Mouse (Mus musculus): ENCODE results near the gene Ndufa5. TPM values are rescaled to one million over a fixed set of nuclear protein-coding genes. Genes with fewer than 3 reads are reported as not detected.

Ndufa5 gene
- polyA plus RNA-seq (2016; fragmentation: Nextera tagmentation; extraction: Ambion mirVana) = 334 and 347 TPM in 2 replicates

GRCm38 (mm10) chr6:24527155-24528063, at the start of gene Ndufa5:
Gene Ndufa5 (minus strand): TSS chr6:24528013.
- Histone ChIP-seq H3K4me2 (replicated peaks) (peak within 1 kb of the TSS; percentile 71), H3K9me3 (no peaks in the 10 kb centered on the region), H3K27ac (no peak within 1 kb of the TSS), H3K36me3 (peaks cover 1% of the 10 kb centered on the region; the same call in 1 of the 2 replicates), H3K9ac (peak within 1 kb of the TSS; percentile 59), H3K4me1 (peaks cover 11% of the 10 kb centered on the region; the same call in 1 of the 2 replicates), H3K4me3 (peak within 1 kb of the TSS; percentile 71), H3K27me3 (replicated peaks) (no peaks in the 10 kb centered on the region)
- WGBS = under 1% methylated on average over 53 of the region's 53 CpGs
- ATAC-seq (ENCODE audit: low FRiP score, low read depth) = peak; percentile 97

GRCm38 (mm10) chr6:24573319-24573718, 45.5 kb upstream of the Ndufa5 start:
- no peaks in the 10 kb centered on the region for H3K27me3 ChIP-seq (replicated peaks)
- H3K4me2 ChIP-seq (replicated peaks) = no peak overlapping the region
- no peak for ATAC-seq (ENCODE audit: low FRiP score, low read depth)

GRCm38 (mm10) chr6:24572431-24572830, 44.6 kb upstream of the Ndufa5 start:
- H3K4me2 ChIP-seq (replicated peaks) = no peak overlapping the region
- 91% methylated on average over 14 of the region's 14 CpGs for WGBS
- H3K4me3 ChIP-seq = no peak overlapping the region
- ATAC-seq (ENCODE audit: low FRiP score, low read depth) = no peak
- no peak overlapping the region for H3K27ac ChIP-seq
- no peaks in the 10 kb centered on the region for H3K36me3 ChIP-seq
- H3K4me1 ChIP-seq = no peaks in the 10 kb centered on the region
- no peak overlapping the region for H3K9ac ChIP-seq
- no peaks in the 10 kb centered on the region for H3K9me3 ChIP-seq
- H3K27me3 ChIP-seq (replicated peaks) = no peaks in the 10 kb centered on the region

More at GRCm38 (mm10) chr6:24573319-24573718, 45.5 kb upstream of the Ndufa5 start:
- Histone ChIP-seq H3K36me3 (no peaks in the 10 kb centered on the region), H3K4me3 (no peak overlapping the region), H3K27ac (no peak overlapping the region), H3K9me3 (no peaks in the 10 kb centered on the region), H3K9ac (no peak overlapping the region), H3K4me1 (no peaks in the 10 kb centered on the region)

GRCm38 (mm10) chr6:24571126-24571525, 43.3 kb upstream of the Ndufa5 start:
- ATAC-seq (ENCODE audit: low FRiP score, low read depth) = no peak
- Histone ChIP-seq H3K9ac (no peak overlapping the region), H3K4me3 (no peak overlapping the region), H3K9me3 (no peaks in the 10 kb centered on the region), H3K27ac (no peak overlapping the region), H3K27me3 (replicated peaks) (no peaks in the 10 kb centered on the region), H3K36me3 (no peaks in the 10 kb centered on the region), H3K4me1 (no peaks in the 10 kb centered on the region), H3K4me2 (replicated peaks) (no peak overlapping the region)
- 77% methylated on average over 6 of the region's 6 CpGs for WGBS

- ATAC-seq (ENCODE audit: low FRiP score, low read depth) = no peak
- no peak overlapping the region for H3K4me3 ChIP-seq
- H3K27ac ChIP-seq = no peak overlapping the region
- H3K4me2 ChIP-seq (replicated peaks) = no peak overlapping the region
- WGBS = 79% methylated on average over 11 of the region's 11 CpGs
- no peak overlapping the region for H3K9ac ChIP-seq
- no peaks in the 10 kb centered on the region for H3K4me1 ChIP-seq
- H3K36me3 ChIP-seq = no peaks in the 10 kb centered on the region
- H3K9me3 ChIP-seq = no peaks in the 10 kb centered on the region
- H3K27me3 ChIP-seq (replicated peaks) = no peaks in the 10 kb centered on the region
These were observed 42.5 kb upstream of the Ndufa5 start for GRCm38 (mm10) chr6:24570278-24570677.

GRCm38 (mm10) chr6:24569711-24570110, 41.9 kb upstream of the Ndufa5 start:
- Histone ChIP-seq H3K4me3 (no peak overlapping the region), H3K9me3 (no peaks in the 10 kb centered on the region), H3K27me3 (replicated peaks) (no peaks in the 10 kb centered on the region), H3K4me1 (no peaks in the 10 kb centered on the region), H3K27ac (no peak overlapping the region), H3K4me2 (replicated peaks) (no peak overlapping the region), H3K36me3 (no peaks in the 10 kb centered on the region), H3K9ac (no peak overlapping the region)
- WGBS = 92% methylated on average over 1 of the region's 1 CpGs
- ATAC-seq (ENCODE audit: low FRiP score, low read depth) = no peak

- WGBS = 88% methylated on average over 5 of the region's 5 CpGs
- Histone ChIP-seq H3K27me3 (replicated peaks) (no peaks in the 10 kb centered on the region), H3K27ac (no peak overlapping the region), H3K4me2 (replicated peaks) (no peak overlapping the region), H3K9ac (no peak overlapping the region), H3K36me3 (no peaks in the 10 kb centered on the region), H3K4me3 (no peak overlapping the region), H3K4me1 (no peaks in the 10 kb centered on the region), H3K9me3 (no peaks in the 10 kb centered on the region)
- no peak for ATAC-seq (ENCODE audit: low FRiP score, low read depth)
These were observed 41.1 kb upstream of the Ndufa5 start for GRCm38 (mm10) chr6:24568963-24569362.

GRCm38 (mm10) chr6:24564886-24565285, 37.1 kb upstream of the Ndufa5 start:
- Histone ChIP-seq H3K9me3 (no peaks in the 10 kb centered on the region), H3K4me2 (replicated peaks) (no peak overlapping the region), H3K27me3 (replicated peaks) (no peaks in the 10 kb centered on the region), H3K4me1 (no peaks in the 10 kb centered on the region), H3K4me3 (no peak overlapping the region), H3K9ac (no peak overlapping the region), H3K36me3 (no peaks in the 10 kb centered on the region), H3K27ac (no peak overlapping the region)
- 90% methylated on average over 1 of the region's 1 CpGs for WGBS
- no peak for ATAC-seq (ENCODE audit: low FRiP score, low read depth)

GRCm38 (mm10) chr6:24564081-24564480, 36.3 kb upstream of the Ndufa5 start:
- H3K36me3 ChIP-seq = no peaks in the 10 kb centered on the region
- no peak overlapping the region for H3K9ac ChIP-seq
- no peaks in the 10 kb centered on the region for H3K9me3 ChIP-seq
- WGBS = 78% methylated on average over 9 of the region's 9 CpGs
- H3K4me2 ChIP-seq (replicated peaks) = no peak overlapping the region
- ATAC-seq (ENCODE audit: low FRiP score, low read depth) = no peak
- no peak overlapping the region for H3K27ac ChIP-seq
- no peak overlapping the region for H3K4me3 ChIP-seq
- no peaks in the 10 kb centered on the region for H3K27me3 ChIP-seq (replicated peaks)
- no peaks in the 10 kb centered on the region for H3K4me1 ChIP-seq

GRCm38 (mm10) chr6:24555488-24555887, 27.7 kb upstream of the Ndufa5 start:
- H3K9me3 ChIP-seq = no peaks in the 10 kb centered on the region
- no peak overlapping the region for H3K9ac ChIP-seq
- no peaks in the 10 kb centered on the region for H3K27me3 ChIP-seq (replicated peaks)
- no peaks in the 10 kb centered on the region for H3K36me3 ChIP-seq
- ATAC-seq (ENCODE audit: low FRiP score, low read depth) = no peak
- WGBS = 82% methylated on average over 2 of the region's 2 CpGs
- H3K4me1 ChIP-seq = no peaks in the 10 kb centered on the region
- H3K4me3 ChIP-seq = no peak overlapping the region
- H3K27ac ChIP-seq = no peak overlapping the region
- H3K4me2 ChIP-seq (replicated peaks) = no peak overlapping the region

- WGBS = 78% methylated on average over 11 of the region's 11 CpGs
- Histone ChIP-seq H3K9me3 (no peaks in the 10 kb centered on the region), H3K9ac (no peak overlapping the region), H3K27ac (no peak overlapping the region), H3K4me2 (replicated peaks) (no peak overlapping the region), H3K4me1 (no peaks in the 10 kb centered on the region), H3K4me3 (no peak overlapping the region), H3K36me3 (no peaks in the 10 kb centered on the region), H3K27me3 (replicated peaks) (no peaks in the 10 kb centered on the region)
- no peak for ATAC-seq (ENCODE audit: low FRiP score, low read depth)
These were observed 26.7 kb upstream of the Ndufa5 start for GRCm38 (mm10) chr6:24554427-24555086.

DNA sequence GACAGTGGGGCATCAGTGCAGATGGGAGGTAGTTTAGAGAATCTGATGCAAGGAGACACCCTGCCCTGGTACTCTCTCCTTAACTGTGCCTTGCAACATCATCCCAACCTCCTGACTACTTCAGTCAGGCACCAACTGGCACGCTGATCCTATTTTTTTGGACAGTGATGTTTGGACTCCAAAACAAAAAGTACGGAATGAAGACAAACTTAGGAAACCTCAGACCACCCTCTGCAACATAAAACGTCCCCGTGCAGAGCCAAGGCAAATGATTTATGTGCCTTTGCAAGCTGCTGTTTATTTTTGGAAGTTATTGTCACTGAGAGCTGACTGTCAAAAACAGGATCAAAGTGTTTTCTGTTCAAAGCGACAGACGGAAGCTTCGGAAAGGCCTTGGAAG, 24.2 kb upstream of the Ndufa5 start:
- Histone ChIP-seq H3K36me3 (no peaks in the 10 kb centered on the region), H3K4me3 (no peak overlapping the region), H3K4me2 (replicated peaks) (no peak overlapping the region), H3K4me1 (no peaks in the 10 kb centered on the region), H3K9me3 (no peaks in the 10 kb centered on the region), H3K27ac (no peak overlapping the region), H3K27me3 (replicated peaks) (no peaks in the 10 kb centered on the region), H3K9ac (no peak overlapping the region)
- ATAC-seq (ENCODE audit: low FRiP score, low read depth) = no peak
- 77% methylated on average over 7 of the region's 7 CpGs for WGBS
